Mouse (Mus musculus) left cerebral cortex, postnatal 14 days (tissue): ENCODE results near the gene Ogg1. TPM values are rescaled to one million over a fixed set of nuclear protein-coding genes. Genes with fewer than 3 reads are reported as not detected.

Experiments
- DNase-seq, 2 experiments: peaks; one replicate each; pipeline ENCODE4 v3.0.0; 2021 to 2022; ENCODE audit warnings: low spot score in 2 of 2, mixed read lengths in 1 of 2
- intact Hi-C: fragments of 180-260 bp; cut with DNase I; formaldehyde crosslinking; loops from one replicate; pipeline ENCODE4 v1.15.1; 2025
- total RNA-seq, 2 experiments: library from RNA; stranded (reverse); gene quantifications; 2 replicates each; pipeline ENCODE4 v1.2.3; 2021

Gene Ogg1
- total RNA-seq, 2 experiments from 2014 or later, result 4.9 to 5.8 TPM

- DNase-seq, result no peak
- intact Hi-C loops, result no loop called here
Measured at GRCm38 (mm10) chr6:113362241-113362640, 35.5 kb downstream of the Ogg1 start.

- intact Hi-C loops, result no loop called here
- no peak for DNase-seq
Measured at GRCm38 (mm10) chr6:113364518-113365135, 37.9 kb downstream of the Ogg1 start.

GRCm38 (mm10) chr6:113366639-113367038, 39.9 kb downstream of the Ogg1 start:
- no peak for DNase-seq
- intact Hi-C loops, result no loop called here

- no peak for DNase-seq
- intact Hi-C loops, result no loop called here
Measured at GRCm38 (mm10) chr6:113367574-113367973, 40.8 kb downstream of the Ogg1 start.

- no peak for DNase-seq
- intact Hi-C loops, result no loop called here
Measured at GRCm38 (mm10) chr6:113368124-113368523, 41.4 kb downstream of the Ogg1 start.

GRCm38 (mm10) chr6:113368577-113368976, 41.8 kb downstream of the Ogg1 start:
- intact Hi-C loops, result no loop called here
- DNase-seq, result no peak

- no peak for DNase-seq
- intact Hi-C loops, result no loop called here
Measured at GRCm38 (mm10) chr6:113370194-113370929, 43.6 kb downstream of the Ogg1 start.

GRCm38 (mm10) chr6:113373491-113373890, 46.7 kb downstream of the Ogg1 start:
- intact Hi-C loops, result no loop called here
- DNase-seq, result no peak

- intact Hi-C loops, result loop anchor here (5.0 kb wide), 1 partner anchor 35 kb away; the partner anchor contains the start of gene Camk1
Measured at GRCm38 (mm10) chr6:113377172-113377495, 50.4 kb downstream of the Ogg1 start.

GRCm38 (mm10) chr6:113377496-113378385, 51.0 kb downstream of the Ogg1 start, which contains the start of the genes Tada3 and Arpc4:
Gene Tada3 (minus strand): TSS chr6:113377883.
Gene Arpc4 (plus strand): TSS chr6:113378115.
- DNase-seq, result peak; percentile 91 to 93
- intact Hi-C loops, result loop anchor here (5.0 kb wide), 1 partner anchor 35 kb away; the partner anchor contains the start of gene Camk1

More at GRCm38 (mm10) chr6:113377172-113377495, 50.4 kb downstream of the Ogg1 start:
- no peak for DNase-seq

GRCm38 (mm10) chr6:113379246-113379645, 52.5 kb downstream of the Ogg1 start:
- intact Hi-C loops, result loop anchor here (5.0 kb wide), 1 partner anchor 37 kb away; the partner anchor contains the start of gene Camk1
- no peak for DNase-seq

GRCm38 (mm10) chr6:113380480-113380879, 53.7 kb downstream of the Ogg1 start:
- no peak for DNase-seq
- intact Hi-C loops, result no loop called here

- intact Hi-C loops, result no loop called here
Measured at GRCm38 (mm10) chr6:113384351-113384927, 57.7 kb downstream of the Ogg1 start.

More at GRCm38 (mm10) chr6:113384351-113384927, 57.7 kb downstream of the Ogg1 start:
- peak in 1 of 2 experiments; percentile 45 for DNase-seq

Other genes starting within 250 kb of the Ogg1 start
- gene Setd5, start 249.6 kb upstream of the Ogg1 start, total RNA-seq, result 100 to 1,000 TPM; 131 TPM
- gene Lhfpl4, start 131.6 kb upstream of the Ogg1 start, total RNA-seq, result 10 to 100 TPM; 98.3 to 98.4 TPM
- gene Mtmr14, start 89.1 kb upstream of the Ogg1 start, total RNA-seq, result 10 to 100 TPM; 21.3 to 21.6 TPM
- 10 to 100 TPM; 48.3 to 66.5 TPM for gene Cpne9, start 44.7 kb upstream of the Ogg1 start, total RNA-seq
- gene Brpf1, start 19.8 kb upstream of the Ogg1 start, total RNA-seq, result 10 to 100 TPM; 25.7 to 26.9 TPM
- 100 to 1,000 TPM; 102 to 109 TPM for gene Camk1, start 17.0 kb downstream of the Ogg1 start, total RNA-seq
- gene Tada3, start 50.9 kb downstream of the Ogg1 start, total RNA-seq, result 10 to 100 TPM; 48.6 to 56.8 TPM
- gene Arpc4, start 51.1 kb downstream of the Ogg1 start, total RNA-seq, result 100 to 1,000 TPM; 285 to 296 TPM
- 1 to 10 TPM; 6.5 to 7.8 TPM for gene Ttll3, start 62.3 kb downstream of the Ogg1 start, total RNA-seq
- gene Rpusd3, start 92.4 kb downstream of the Ogg1 start, total RNA-seq, result 10 to 100 TPM; 13.4 to 16.5 TPM
- not detected for gene Cidec, start 108.8 kb downstream of the Ogg1 start, total RNA-seq
- gene Jagn1, start 115.6 kb downstream of the Ogg1 start, total RNA-seq, result 10 to 100 TPM; 47.9 to 48.3 TPM
- under 1 TPM; 0.53 to 0.55 TPM for gene Il17re, start 131.5 kb downstream of the Ogg1 start, total RNA-seq
- 1 to 10 TPM; 3.9 to 5.4 TPM for gene Il17rc, start 144.5 kb downstream of the Ogg1 start, total RNA-seq
- gene Creld1, start 156.3 kb downstream of the Ogg1 start, total RNA-seq, result 100 to 1,000 TPM; 107 to 111 TPM
- 10 to 100 TPM; 48.0 to 48.6 TPM for gene Prrt3, start 175.0 kb downstream of the Ogg1 start, total RNA-seq
- 10 to 100 TPM; 85.3 to 86.4 TPM for gene Emc3, start 204.7 kb downstream of the Ogg1 start, total RNA-seq
- 1 to 10 TPM; 2.2 to 3.2 TPM for gene Fancd2, start 204.7 kb downstream of the Ogg1 start, total RNA-seq